Mouse (Mus musculus): Measurements from ENCODE around the gene Letmd1.

Gene Letmd1

GRCm38 (mm10) chr15:100508454-100509167 is 39.8 kb downstream of the Letmd1 start:
- no peak for DNase-seq

- no peak for DNase-seq
Observed at GRCm38 (mm10) chr15:100510072-100510471, 41.2 kb downstream of the Letmd1 start.

- no peak for DNase-seq
Observed at GRCm38 (mm10) chr15:100513387-100513786, 44.6 kb downstream of the Letmd1 start.

GRCm38 (mm10) chr15:100515121-100515520 is 46.3 kb downstream of the Letmd1 start:
- no peak for DNase-seq

- no peak for DNase-seq
Observed at GRCm38 (mm10) chr15:100520306-100520705, 51.5 kb downstream of the Letmd1 start.

- DNase-seq = no peak
Observed at GRCm38 (mm10) chr15:100525405-100525804, 56.6 kb downstream of the Letmd1 start.

GRCm38 (mm10) chr15:100527900-100528299 is 59.1 kb downstream of the Letmd1 start:
- DNase-seq = no peak
